Mouse (Mus musculus): ENCODE measurements around the gene Fam196a. TPM values are rescaled to one million over a fixed set of nuclear protein-coding genes. Genes with fewer than 3 reads are reported as not detected.

Fam196a gene
- total RNA-seq, 2 experiments from 2014 or later: 0.04 TPM; not detected in 1

DNA sequence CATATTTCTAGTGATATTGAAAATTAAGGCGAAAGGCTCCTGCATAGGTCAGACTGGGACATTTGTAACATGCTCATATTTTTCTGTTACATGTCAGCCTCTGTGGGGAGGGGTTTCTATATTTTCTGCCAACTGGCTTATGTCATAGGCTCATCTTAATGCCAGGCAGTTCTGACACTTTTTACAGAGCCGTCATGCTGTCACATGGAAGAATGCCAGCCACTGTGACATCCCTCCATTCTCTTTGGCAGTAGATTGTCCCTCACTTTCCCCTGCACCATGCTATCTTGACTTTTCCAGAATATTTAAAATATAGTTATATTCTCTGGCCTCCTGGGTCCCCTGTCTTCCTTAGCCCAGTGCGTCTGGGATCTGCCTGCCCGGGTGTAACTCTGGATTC, 95.5 kb downstream of the Fam196a start:
- no peak for ATAC-seq (ENCODE audit: poor library complexity, severe bottlenecking)

DNA sequence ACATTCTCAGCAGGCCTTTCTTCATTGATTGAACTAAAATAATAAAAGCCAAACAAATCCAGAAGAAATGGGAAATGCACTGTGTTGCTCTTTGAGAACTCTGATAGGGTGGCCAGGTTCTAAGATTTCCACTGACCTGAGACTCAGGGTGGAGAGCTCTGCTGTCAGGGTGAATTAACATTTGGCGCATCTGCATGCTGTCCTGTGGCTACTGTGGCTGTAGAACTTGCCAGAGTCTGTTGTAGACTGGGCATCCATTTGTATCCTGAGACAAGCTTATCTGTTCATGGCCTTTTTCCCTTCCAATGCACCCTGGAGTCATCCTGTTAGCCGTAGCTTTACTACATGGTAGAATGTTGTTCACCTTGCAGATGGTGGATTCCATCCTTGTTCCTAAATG, 98.2 kb downstream of the Fam196a start:
- no peak for ATAC-seq (ENCODE audit: poor library complexity, severe bottlenecking)
